Mouse (Mus musculus) testis, adult 2 months (tissue): ENCODE measurements around the gene Opcml.

Experiments
- CTCF ChIP-seq: fragments of 200-500 bp; IDR thresholded peaks from 2 replicates; pipeline ENCODE4 v1.5.1; 2012; ENCODE audit warnings: low read depth, mild to moderate bottlenecking, inconsistent platforms, low read length, moderate library complexity; ENCODE audit not compliant: control insufficient read depth, insufficient read depth, insufficient replicate concordance
- POLR2A ChIP-seq: fragments of 200-500 bp; IDR thresholded peaks from 2 replicates; pipeline ENCODE4 v1.6.1; 2012; ENCODE audit warnings: low read depth, mild to moderate bottlenecking, inconsistent platforms, low read length, moderate library complexity; ENCODE audit not compliant: control insufficient read depth

DNA sequence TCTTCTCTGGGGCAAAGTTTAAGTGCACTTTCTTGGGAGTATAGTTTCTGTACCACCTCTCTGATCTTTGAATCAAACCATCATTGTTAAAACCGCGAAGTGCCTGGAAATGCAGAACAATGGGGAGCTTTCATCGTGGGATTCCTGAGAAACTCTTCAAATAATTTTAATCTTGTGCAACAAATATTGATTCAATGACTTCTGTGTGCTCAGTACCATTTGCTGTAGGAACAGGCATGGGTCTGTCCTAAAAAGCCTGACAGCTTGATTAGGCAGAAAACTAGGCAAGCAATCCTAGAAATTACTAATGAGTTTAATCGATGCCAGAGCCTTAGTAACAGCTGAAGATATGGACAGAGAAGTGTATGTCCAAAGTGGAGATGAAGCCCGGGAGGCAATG lies 160.5 kb downstream of the Opcml start:
- TF ChIP-seq CTCF (no peak), POLR2A (no peak)
